Mouse (Mus musculus) ES-Bruce4 (cell line): Measurements from ENCODE around the gene Mecom. TPM values are rescaled to one million over a fixed set of nuclear protein-coding genes. Genes with fewer than 3 reads are reported as not detected.

ENCODE experiments used
- H3K27ac ChIP-seq: 2 replicates; pipeline ENCODE4 v1.5.1; 2012; ENCODE audit warnings: low read length, inconsistent platforms; ENCODE audit not compliant: insufficient read depth
- H3K27me3 ChIP-seq: 2 replicates; pipeline ENCODE4 v1.6.1; 2012; ENCODE audit warnings: mild to moderate bottlenecking, low read length, inconsistent platforms; ENCODE audit not compliant: control insufficient read depth, poor library complexity, insufficient read depth, severe bottlenecking
- H3K36me3 ChIP-seq: 2 replicates; pipeline ENCODE4 v1.6.1; 2012; ENCODE audit warnings: inconsistent platforms, mild to moderate bottlenecking, low read length, moderate library complexity; ENCODE audit not compliant: control insufficient read depth, poor library complexity, insufficient read depth, severe bottlenecking
- H3K4me1 ChIP-seq: one replicate; pipeline ENCODE4 v1.8.1; 2011; ENCODE audit warnings: low read length; ENCODE audit not compliant: control insufficient read depth, insufficient read depth
- H3K4me3 ChIP-seq: 2 replicates; pipeline ENCODE4 v1.5.1; 2011; ENCODE audit warnings: low read depth, mild to moderate bottlenecking, low read length
- H3K9ac ChIP-seq: 2 replicates; pipeline ENCODE4 v1.6.1; 2012; ENCODE audit warnings: low read depth, mild to moderate bottlenecking, inconsistent platforms; ENCODE audit not compliant: poor library complexity, severe bottlenecking
- H3K9me3 ChIP-seq: replicated peaks from 2 replicates; pipeline ENCODE4 v1.6.1; 2012; ENCODE audit warnings: mild to moderate bottlenecking, low read length, inconsistent platforms; ENCODE audit not compliant: control insufficient read depth, poor library complexity, insufficient read depth, severe bottlenecking
- CTCF ChIP-seq: IDR thresholded peaks from one replicate; pipeline ENCODE4 v1.8.1; 2011; ENCODE audit warnings: low read depth, low read length
- EP300 ChIP-seq: IDR thresholded peaks from 2 replicates; pipeline ENCODE4 v1.6.1; 2011; ENCODE audit warnings: low read depth, low read length; ENCODE audit not compliant: insufficient read depth
- POLR2A ChIP-seq: IDR thresholded peaks from one replicate; pipeline ENCODE4 v1.8.1; 2011; ENCODE audit warnings: low read length; ENCODE audit not compliant: insufficient read depth
- polyA plus RNA-seq: library from polyadenylated mRNA; stranded (reverse); fragments of >200 nt; gene quantifications from 2 replicates; pipeline ENCODE4 v1.2.4, GENCODE M21; 2011; ENCODE audit warnings: low read depth; ENCODE audit not compliant: missing spikeins, insufficient read depth, insufficient read length

Gene Mecom
- polyA plus RNA-seq, 1 experiment, result 0.24 TPM

DNA sequence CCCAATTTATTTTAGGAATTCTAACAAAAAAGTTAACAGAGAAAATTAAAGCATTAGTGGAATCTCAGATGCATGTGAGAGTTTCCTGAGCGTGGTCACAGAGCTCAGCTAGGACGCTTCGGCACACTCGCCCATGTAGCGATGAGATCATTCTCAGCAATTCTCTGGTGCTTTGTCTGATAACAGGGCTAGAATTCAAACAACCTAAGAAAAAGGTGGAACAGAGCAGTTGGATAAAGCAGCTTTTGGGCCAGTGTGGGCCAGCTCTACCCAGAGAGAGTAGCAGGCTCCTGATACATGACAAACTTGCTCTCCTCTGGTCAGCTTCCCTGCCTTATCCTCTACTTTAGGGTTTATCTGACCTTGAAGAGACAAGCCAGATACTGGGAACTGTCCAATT is 402.8 kb downstream of the Mecom start:
- Histone ChIP-seq H3K9me3 (no peaks in the 10 kb centered on the region), H3K4me1 (no peaks in the 10 kb centered on the region), H3K27ac (no peak overlapping the region), H3K9ac (no peak overlapping the region), H3K36me3 (no peaks in the 10 kb centered on the region), H3K27me3 (no peaks in the 10 kb centered on the region), H3K4me3 (no peak overlapping the region)
- TF ChIP-seq EP300, result no peak
- no peak for TF ChIP-seq POLR2A

DNA sequence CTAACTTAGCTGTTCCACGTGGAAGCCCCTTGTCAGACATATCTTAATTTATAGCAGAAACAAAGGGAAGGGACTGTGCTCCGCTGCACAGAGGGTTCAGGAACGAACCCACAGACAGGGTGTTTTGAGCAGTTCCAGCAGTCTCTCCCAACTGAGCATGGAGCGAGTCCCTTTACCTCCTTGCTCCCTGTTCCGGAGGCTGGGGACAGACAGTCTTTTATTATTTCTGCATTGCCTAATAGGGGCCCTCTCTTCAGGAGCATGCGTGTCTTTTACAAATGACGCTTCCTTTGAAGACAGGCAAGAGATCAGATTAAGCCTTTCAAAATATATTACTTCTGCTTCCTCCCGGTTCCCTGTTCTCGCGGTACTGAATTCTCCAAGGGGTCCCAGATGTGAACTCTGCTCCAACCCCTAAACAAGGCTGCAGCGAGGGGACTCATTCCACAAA is 403.8 kb downstream of the Mecom start:
- H3K4me1 ChIP-seq, result no peaks in the 10 kb centered on the region
- TF ChIP-seq POLR2A, result no peak
- H3K4me3 ChIP-seq, result no peak overlapping the region
- no peak overlapping the region for H3K9ac ChIP-seq
- H3K27ac ChIP-seq, result no peak overlapping the region
- no peaks in the 10 kb centered on the region for H3K36me3 ChIP-seq
- H3K27me3 ChIP-seq, result no peaks in the 10 kb centered on the region
- H3K9me3 ChIP-seq, result no peaks in the 10 kb centered on the region

DNA sequence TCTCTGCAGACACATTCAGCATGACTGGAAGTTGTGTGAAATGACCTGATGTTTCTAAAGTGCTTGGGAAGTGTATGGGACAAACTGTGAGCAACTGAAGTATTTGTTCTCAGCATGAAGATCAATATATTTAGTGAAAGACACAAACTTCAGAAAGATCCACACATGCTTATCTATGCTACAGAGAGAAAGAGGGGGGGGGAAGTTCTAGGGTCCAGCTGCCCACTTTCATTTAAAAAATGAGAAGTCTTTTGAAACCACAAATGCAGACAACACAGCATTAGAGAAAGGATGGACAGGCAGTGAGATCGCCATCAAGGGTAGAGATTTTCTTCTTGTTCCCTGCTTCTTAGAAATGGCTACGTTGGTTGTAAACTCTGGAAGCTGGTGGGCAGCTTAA is 404.4 kb downstream of the Mecom start:
- no peak for TF ChIP-seq EP300
- no peak for TF ChIP-seq CTCF
- TF ChIP-seq POLR2A, result no peak
- Histone ChIP-seq H3K4me3 (no peak overlapping the region), H3K4me1 (no peaks in the 10 kb centered on the region), H3K27ac (no peak overlapping the region), H3K36me3 (no peaks in the 10 kb centered on the region), H3K9me3 (no peaks in the 10 kb centered on the region), H3K9ac (no peak overlapping the region), H3K27me3 (no peaks in the 10 kb centered on the region)

DNA sequence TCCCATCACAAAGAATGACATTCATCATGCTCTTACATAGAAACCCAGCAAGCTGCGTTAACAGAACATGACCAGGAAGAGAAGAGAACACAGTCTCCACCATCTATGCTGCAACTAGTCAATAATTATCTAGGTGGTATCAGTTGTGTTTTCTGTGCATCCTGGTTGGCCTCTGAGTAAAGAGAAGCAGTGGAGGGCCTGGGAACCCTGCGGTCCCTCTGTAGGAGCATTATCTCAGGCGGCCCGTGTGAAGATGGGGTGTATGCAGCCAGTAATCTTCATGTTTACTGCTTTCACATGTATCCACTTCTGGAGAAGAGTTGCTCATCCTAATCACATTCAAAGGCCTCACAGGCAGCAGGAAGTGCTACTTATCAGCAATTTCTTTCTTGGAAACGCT is 407.5 kb downstream of the Mecom start:
- Histone ChIP-seq H3K9ac (no peak overlapping the region), H3K4me1 (no peaks in the 10 kb centered on the region), H3K9me3 (no peaks in the 10 kb centered on the region), H3K36me3 (no peaks in the 10 kb centered on the region), H3K27me3 (no peaks in the 10 kb centered on the region), H3K4me3 (no peak overlapping the region), H3K27ac (no peak overlapping the region)
- TF ChIP-seq POLR2A (no peak), EP300 (no peak), CTCF (no peak)

DNA sequence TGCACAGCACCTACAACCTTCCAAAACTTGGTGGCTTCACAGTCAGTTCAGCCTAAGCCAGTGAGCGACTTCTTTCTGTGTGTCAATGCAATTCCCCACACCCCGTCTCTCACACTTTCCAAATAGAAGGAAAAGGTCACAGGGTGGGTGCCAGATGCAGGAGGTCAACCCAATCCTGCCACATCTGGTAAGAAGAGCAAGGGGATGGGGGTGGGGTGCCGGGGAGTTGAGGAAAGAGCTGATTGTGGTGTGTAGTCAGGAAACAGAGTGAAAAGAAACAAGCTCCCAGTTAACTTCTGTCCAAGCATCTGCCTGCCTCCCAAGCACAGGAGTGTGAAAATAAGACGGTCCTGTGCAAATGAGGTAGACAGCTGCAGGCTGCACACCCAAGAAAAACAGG is 408.1 kb downstream of the Mecom start:
- H3K9me3 ChIP-seq, result no peaks in the 10 kb centered on the region
- no peaks in the 10 kb centered on the region for H3K27me3 ChIP-seq
- no peaks in the 10 kb centered on the region for H3K4me1 ChIP-seq
- no peak overlapping the region for H3K4me3 ChIP-seq
- H3K36me3 ChIP-seq, result no peaks in the 10 kb centered on the region
- TF ChIP-seq CTCF (no peak), POLR2A (no peak), EP300 (no peak)
- H3K27ac ChIP-seq, result no peak overlapping the region
- H3K9ac ChIP-seq, result no peak overlapping the region

DNA sequence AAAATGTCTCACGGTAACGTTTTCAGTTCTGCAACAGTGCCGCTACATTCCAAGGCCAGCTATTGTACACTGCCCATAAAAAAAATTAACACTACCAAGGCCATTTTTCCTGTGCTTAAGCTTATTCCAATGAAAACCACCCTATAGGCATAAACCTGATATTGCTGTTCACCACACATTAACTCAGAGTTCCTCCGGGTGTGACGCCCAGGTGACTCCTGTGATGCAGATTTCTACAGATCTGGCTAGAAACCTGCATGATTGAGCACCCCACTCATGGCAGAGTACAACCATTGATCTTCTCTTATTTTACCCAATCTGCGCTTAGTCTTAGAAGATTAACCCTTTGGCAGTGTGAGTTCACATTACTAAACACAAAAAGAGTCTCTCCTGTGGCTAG is 409.2 kb downstream of the Mecom start:
- Histone ChIP-seq H3K27ac (no peak overlapping the region), H3K4me3 (no peak overlapping the region), H3K27me3 (no peaks in the 10 kb centered on the region), H3K9me3 (no peaks in the 10 kb centered on the region), H3K9ac (no peak overlapping the region), H3K4me1 (no peaks in the 10 kb centered on the region), H3K36me3 (no peaks in the 10 kb centered on the region)
- TF ChIP-seq POLR2A (no peak), EP300 (no peak), CTCF (no peak)

DNA sequence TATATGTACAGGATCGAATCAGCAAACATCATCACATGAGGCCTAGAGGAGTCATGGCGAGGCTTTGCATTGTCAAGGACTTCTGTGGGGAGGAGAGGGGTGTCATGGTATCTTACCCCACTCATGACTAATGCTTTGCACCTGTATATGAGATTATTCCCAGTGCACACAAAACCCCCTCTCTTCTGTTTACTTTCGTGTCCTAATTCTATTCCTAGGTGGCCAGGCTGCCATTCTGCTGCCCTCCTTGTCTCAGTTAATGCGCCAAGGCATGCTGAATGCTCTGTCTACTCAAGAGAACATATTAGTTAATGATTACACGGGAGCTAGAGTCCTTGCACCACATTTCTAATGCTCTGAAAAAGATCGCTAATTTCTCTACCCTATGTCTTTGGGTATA is 412.0 kb downstream of the Mecom start:
- Histone ChIP-seq H3K27me3 (no peaks in the 10 kb centered on the region), H3K27ac (no peak overlapping the region), H3K4me1 (no peaks in the 10 kb centered on the region), H3K4me3 (no peak overlapping the region), H3K9ac (no peak overlapping the region), H3K36me3 (no peaks in the 10 kb centered on the region), H3K9me3 (no peaks in the 10 kb centered on the region)
- no peak for TF ChIP-seq CTCF
- TF ChIP-seq POLR2A, result no peak
- no peak for TF ChIP-seq EP300
